Mouse (Mus musculus) hindbrain, embryonic 15.5 days (tissue): ENCODE measurements around the gene Hacd2. TPM values are rescaled to one million over a fixed set of nuclear protein-coding genes. Genes with fewer than 3 reads are reported as not detected.

Experiments used
- ATAC-seq: fragments of 200-750 bp; cut with Nextera tagmentation; 2 replicates; pipeline ENCODE4 v1.8.0; 2017; ENCODE audit warnings: low read depth, moderate number of reproducible peaks, moderate TSS enrichment; ENCODE audit not compliant: low FRiP score
- H3K27ac ChIP-seq: fragments of 300-500 bp; sonication (generic); replicated peaks from 2 replicates; pipeline ENCODE4 v1.5.1; 2015; ENCODE audit warnings: mild to moderate bottlenecking, inconsistent platforms
- H3K27me3 ChIP-seq: fragments of 300-500 bp; sonication (generic); 2 replicates; pipeline ENCODE4 v1.6.1; 2015; ENCODE audit warnings: control low read depth, inconsistent platforms
- H3K36me3 ChIP-seq: fragments of 300-500 bp; sonication (generic); 2 replicates; pipeline ENCODE4 v1.6.1; 2015; ENCODE audit warnings: control low read depth, inconsistent platforms
- H3K4me1 ChIP-seq: fragments of 300-500 bp; sonication (generic); replicated peaks from 2 replicates; pipeline ENCODE4 v1.6.1; 2015; ENCODE audit warnings: control low read depth, inconsistent platforms
- H3K4me2 ChIP-seq: fragments of 300-500 bp; sonication (generic); 2 replicates; pipeline ENCODE4 v1.6.1; 2015; ENCODE audit warnings: moderate library complexity, mild to moderate bottlenecking, inconsistent platforms
- H3K4me3 ChIP-seq: fragments of 300-500 bp; sonication (generic); 2 replicates; pipeline ENCODE4 v1.5.1; 2015; ENCODE audit warnings: mild to moderate bottlenecking, inconsistent platforms
- H3K9ac ChIP-seq: fragments of 300-500 bp; sonication (generic); 2 replicates; pipeline ENCODE4 v1.6.1; 2015; ENCODE audit warnings: inconsistent platforms
- H3K9me3 ChIP-seq: fragments of 300-500 bp; sonication (generic); 2 replicates; pipeline ENCODE4 v1.6.1; 2016; ENCODE audit warnings: control low read depth, inconsistent platforms
- WGBS: fragments of 180-500 bp; shearing (Covaris S2); methylation state at CpG from one replicate; pipeline ENCODE4 v1.1.7; 2015; 5-methylcytosine and 5-hydroxymethylcytosine counted together
- polyA plus RNA-seq: library from polyadenylated mRNA; unstranded; fragments of >200 nt; fragmentation: Nextera tagmentation; extraction: Ambion mirVana; gene quantifications from 2 replicates; pipeline ENCODE4 v1.2.1, GENCODE M21; 2015

The Hacd2 gene
- polyA plus RNA-seq, 1 experiment from 2014 or later, result 50.9 TPM

DNA sequence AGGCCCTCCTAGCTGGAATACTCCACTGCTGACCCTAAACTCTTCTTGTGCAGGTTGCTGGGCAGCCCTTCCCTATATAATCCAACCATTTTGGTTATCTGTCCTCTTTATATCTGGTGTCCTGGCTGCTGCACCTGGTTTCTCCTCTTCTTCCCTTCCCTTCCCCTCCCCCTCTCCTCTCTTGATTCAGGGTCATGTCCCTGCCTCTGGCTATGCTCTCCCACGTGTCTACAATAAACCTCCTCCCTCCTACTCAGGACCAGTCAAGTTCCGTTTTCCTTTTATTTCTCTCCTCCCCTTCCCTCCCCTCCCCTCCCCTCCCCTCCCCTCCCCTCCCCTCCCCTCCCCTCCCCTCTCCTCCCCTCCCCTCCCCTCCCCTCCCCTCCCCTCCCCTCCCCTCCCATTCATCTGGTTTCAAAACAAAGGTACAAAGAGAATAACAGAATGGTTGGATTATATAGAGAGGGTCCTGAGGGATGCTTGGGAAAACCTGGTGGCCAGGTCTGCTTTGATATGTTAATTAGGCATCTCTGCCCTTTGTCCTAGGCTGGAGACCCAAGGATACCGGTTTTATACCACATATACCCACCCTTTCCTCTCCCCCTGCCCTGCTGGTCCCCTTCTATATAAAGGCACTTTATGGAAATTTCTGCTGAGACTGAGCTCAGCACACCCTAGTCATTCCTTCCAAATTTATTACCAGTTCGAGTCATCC lies 16.3 kb downstream of the Hacd2 start:
- ATAC-seq, result no peak
- Histone ChIP-seq H3K36me3 (peaks cover 22% of the 10 kb centered on the region), H3K27me3 (no peaks in the 10 kb centered on the region), H3K4me3 (no peak overlapping the region), H3K4me2 (no peak overlapping the region), H3K9me3 (no peaks in the 10 kb centered on the region), H3K27ac (no peak overlapping the region), H3K9ac (no peak overlapping the region), H3K4me1 (no peaks in the 10 kb centered on the region)
- WGBS, result 14% methylated on average over 4 of the region's 4 CpGs

DNA sequence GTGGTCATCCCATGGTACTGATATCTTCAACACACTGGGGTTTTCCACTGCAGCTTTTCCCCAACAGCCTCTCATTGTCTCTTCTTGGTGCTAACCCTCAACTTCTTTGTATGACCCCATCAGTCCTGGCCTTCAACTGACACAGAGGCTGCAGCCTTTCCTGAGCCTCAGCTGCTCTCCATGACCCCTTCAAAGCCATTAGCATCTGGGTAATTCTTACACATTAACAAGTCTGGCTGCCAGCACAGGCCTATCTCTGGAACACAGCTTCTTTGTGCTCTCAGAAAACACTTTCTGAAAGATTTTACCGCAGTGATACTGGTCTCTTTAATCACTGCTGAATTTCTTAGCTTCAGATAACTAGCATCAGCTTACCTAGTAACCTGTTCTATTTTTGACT lies 17.9 kb downstream of the Hacd2 start:
- no peaks in the 10 kb centered on the region for H3K27me3 ChIP-seq
- no peak overlapping the region for H3K27ac ChIP-seq
- no peak for ATAC-seq
- WGBS, result 58% methylated on average over 1 of the region's 1 CpGs
- no peaks in the 10 kb centered on the region for H3K9me3 ChIP-seq
- H3K4me3 ChIP-seq, result no peak overlapping the region
- peaks cover 21% of the 10 kb centered on the region for H3K36me3 ChIP-seq
- no peak overlapping the region for H3K9ac ChIP-seq
- H3K4me2 ChIP-seq, result no peak overlapping the region
- H3K4me1 ChIP-seq, result no peaks in the 10 kb centered on the region

- Histone ChIP-seq H3K27ac (no peak overlapping the region), H3K4me3 (no peak overlapping the region), H3K4me1 (no peaks in the 10 kb centered on the region), H3K9ac (no peak overlapping the region), H3K9me3 (no peaks in the 10 kb centered on the region), H3K4me2 (no peak overlapping the region), H3K27me3 (no peaks in the 10 kb centered on the region), H3K36me3 (peaks cover 19% of the 10 kb centered on the region)
- no peak for ATAC-seq
- 86% methylated on average over 7 of the region's 7 CpGs for WGBS
Measured at GRCm38 (mm10) chr16:35041001-35041400, 18.8 kb downstream of the Hacd2 start.

GRCm38 (mm10) chr16:35046081-35046775 lies 24.0 kb downstream of the Hacd2 start:
- Histone ChIP-seq H3K9me3 (no peaks in the 10 kb centered on the region), H3K4me2 (no peak overlapping the region), H3K27me3 (no peaks in the 10 kb centered on the region), H3K36me3 (peaks cover 8% of the 10 kb centered on the region; the same call in 1 of the 2 replicates), H3K4me1 (peaks cover 4% of the 10 kb centered on the region; the same call in 1 of the 2 replicates), H3K4me3 (no peak overlapping the region), H3K27ac (no peak overlapping the region), H3K9ac (no peak overlapping the region)
- ATAC-seq, result no peak
- 84% methylated on average over 6 of the region's 6 CpGs for WGBS

DNA sequence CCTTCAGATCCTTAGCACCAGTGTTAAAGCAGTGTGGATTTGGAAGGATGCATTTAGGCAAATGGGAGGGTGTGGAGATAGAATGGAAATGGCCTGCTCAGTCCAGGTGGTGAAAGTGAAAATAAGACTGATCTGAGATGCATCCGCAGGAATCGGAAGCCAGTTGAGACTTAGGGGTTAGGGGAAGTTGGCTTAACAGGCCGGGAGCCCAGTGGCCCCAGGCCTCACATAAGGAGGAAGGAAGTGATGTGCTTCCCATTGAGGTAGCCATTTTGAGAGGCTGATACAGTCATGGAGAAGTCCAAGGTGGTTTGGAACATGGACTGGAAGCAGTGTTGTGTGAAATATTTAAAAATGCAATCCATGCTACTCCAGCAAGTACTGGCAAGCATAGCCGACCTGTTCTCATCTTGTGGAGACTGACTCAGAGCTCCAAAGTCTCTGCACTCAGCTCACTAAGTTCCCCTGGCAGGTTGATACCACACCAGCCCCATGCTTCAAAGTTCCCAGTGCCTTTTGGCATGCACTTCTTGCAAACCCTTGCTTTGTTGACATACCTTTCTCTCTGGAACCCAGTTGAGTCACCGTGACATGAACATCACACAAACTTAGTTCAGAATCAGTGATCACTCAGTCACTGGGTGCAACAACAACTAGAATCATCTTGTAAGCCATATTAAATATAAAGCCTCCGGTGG lies 25.2 kb downstream of the Hacd2 start:
- no peaks in the 10 kb centered on the region for H3K9me3 ChIP-seq
- H3K4me3 ChIP-seq, result no peak overlapping the region
- H3K27me3 ChIP-seq, result no peaks in the 10 kb centered on the region
- whole genome bisulfite sequencing, result 94% methylated on average over 6 of the region's 6 CpGs
- H3K4me1 ChIP-seq, result peaks cover 4% of the 10 kb centered on the region; the same call in 1 of the 2 replicates
- ATAC-seq, result no peak
- no peak overlapping the region for H3K9ac ChIP-seq
- no peak overlapping the region for H3K27ac ChIP-seq
- H3K36me3 ChIP-seq, result peaks cover 3% of the 10 kb centered on the region; the same call in 1 of the 2 replicates
- no peak overlapping the region for H3K4me2 ChIP-seq

GRCm38 (mm10) chr16:35051066-35051465 lies 28.8 kb downstream of the Hacd2 start:
- no peak overlapping the region for H3K4me2 ChIP-seq
- WGBS, result 30% methylated on average over 5 of the region's 5 CpGs
- ATAC-seq, result no peak

DNA sequence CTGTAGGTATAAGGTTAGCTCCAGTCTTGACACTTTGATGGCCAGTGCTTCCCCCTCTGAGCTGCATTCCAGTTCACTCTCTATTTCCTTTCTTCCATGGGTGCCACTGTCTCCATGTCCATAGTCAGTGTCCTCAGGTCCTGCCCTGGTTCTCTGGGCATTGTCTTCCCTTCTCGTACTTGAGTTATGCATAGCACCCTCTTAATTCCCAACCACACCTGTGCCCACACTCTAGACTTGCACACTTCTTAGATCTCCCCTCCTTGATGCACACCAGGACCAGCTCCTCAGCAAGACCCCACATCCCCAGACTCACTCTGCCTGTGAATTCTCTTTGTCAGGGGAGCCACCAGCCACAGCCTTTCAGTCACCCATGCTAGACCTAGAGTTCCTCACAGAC lies 30.0 kb downstream of the Hacd2 start:
- Histone ChIP-seq H3K9ac (no peak overlapping the region), H3K27me3 (no peaks in the 10 kb centered on the region), H3K4me3 (no peak overlapping the region), H3K4me2 (no peak overlapping the region), H3K36me3 (no peaks in the 10 kb centered on the region), H3K4me1 (peaks cover 4% of the 10 kb centered on the region; the same call in 1 of the 2 replicates), H3K9me3 (no peaks in the 10 kb centered on the region), H3K27ac (no peak overlapping the region)
- 96% methylated on average over 1 of the region's 1 CpGs for WGBS
- ATAC-seq, result no peak

More at GRCm38 (mm10) chr16:35051066-35051465, 28.8 kb downstream of the Hacd2 start:
- no peak overlapping the region for H3K9ac ChIP-seq
- H3K9me3 ChIP-seq, result no peaks in the 10 kb centered on the region
- H3K27me3 ChIP-seq, result no peaks in the 10 kb centered on the region
- H3K27ac ChIP-seq, result no peak overlapping the region
- H3K4me3 ChIP-seq, result no peak overlapping the region
- H3K36me3 ChIP-seq, result no peaks in the 10 kb centered on the region
- peaks cover 4% of the 10 kb centered on the region; the same call in 1 of the 2 replicates for H3K4me1 ChIP-seq

DNA sequence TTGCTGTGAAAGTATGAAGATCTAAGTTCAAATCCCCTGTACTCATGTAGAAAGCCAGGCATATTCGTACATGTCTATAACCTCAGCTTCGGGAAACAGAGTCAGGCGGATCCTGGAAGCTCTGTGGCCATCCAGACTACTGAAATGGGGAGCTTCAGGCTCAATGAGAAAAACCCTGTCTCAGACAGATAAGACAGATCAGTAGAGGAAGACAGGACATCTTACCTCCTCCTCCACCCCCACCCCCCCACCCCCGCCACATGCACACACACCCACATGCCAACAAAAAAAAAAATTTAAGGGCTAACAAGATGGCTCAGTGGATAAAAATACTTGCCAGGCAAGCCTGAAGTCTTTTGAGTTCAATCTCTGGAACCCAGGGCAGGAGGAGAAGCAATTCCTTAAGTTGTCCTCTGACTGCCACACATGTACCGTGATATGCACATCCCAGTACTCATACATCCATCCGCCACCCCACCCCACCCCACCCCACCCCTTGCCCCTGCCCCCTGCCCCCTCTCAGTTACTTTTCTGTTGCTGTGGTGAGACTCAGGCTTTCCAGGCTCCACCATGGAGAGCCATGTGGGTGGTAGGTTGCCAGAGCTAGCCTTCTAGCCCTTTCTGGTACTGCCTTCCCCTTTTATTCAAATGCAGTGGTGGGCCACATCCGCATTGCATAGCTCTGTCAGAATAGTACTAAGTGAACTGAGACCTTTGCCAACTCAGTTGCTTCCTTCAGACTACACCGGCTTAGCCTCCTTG lies 32.4 kb downstream of the Hacd2 start:
- no peaks in the 10 kb centered on the region for H3K9me3 ChIP-seq
- peaks cover 4% of the 10 kb centered on the region; the same call in 1 of the 2 replicates for H3K4me1 ChIP-seq
- H3K36me3 ChIP-seq, result no peaks in the 10 kb centered on the region
- H3K9ac ChIP-seq, result no peak overlapping the region
- no peak overlapping the region for H3K4me3 ChIP-seq
- no peak overlapping the region for H3K27ac ChIP-seq
- 92% methylated on average over 8 of the region's 8 CpGs for WGBS
- H3K4me2 ChIP-seq, result no peak overlapping the region
- H3K27me3 ChIP-seq, result no peaks in the 10 kb centered on the region
- ATAC-seq, result no peak

GRCm38 (mm10) chr16:35055194-35055506 lies 32.9 kb downstream of the Hacd2 start:
- H3K27me3 ChIP-seq, result no peaks in the 10 kb centered on the region
- H3K9ac ChIP-seq, result no peak overlapping the region
- no peak overlapping the region for H3K4me2 ChIP-seq
- H3K36me3 ChIP-seq, result no peaks in the 10 kb centered on the region
- H3K27ac ChIP-seq, result no peak overlapping the region
- WGBS, result 90% methylated on average over 1 of the region's 1 CpGs
- H3K9me3 ChIP-seq, result no peaks in the 10 kb centered on the region
- no peak overlapping the region for H3K4me3 ChIP-seq
- H3K4me1 ChIP-seq, result 0 out of 2 replicates have a peak, but pooled peaks cover 4% of the 10 kb centered on the region
- ATAC-seq, result no peak

- H3K9ac ChIP-seq, result no peak overlapping the region
- no peak overlapping the region for H3K4me2 ChIP-seq
- no peak overlapping the region for H3K4me3 ChIP-seq
- ATAC-seq, result no peak; the same call in none of the 2 replicates
- no peaks in the 10 kb centered on the region for H3K27me3 ChIP-seq
- H3K9me3 ChIP-seq, result no peaks in the 10 kb centered on the region
- H3K4me1 ChIP-seq, result 0 out of 2 replicates have a peak, but pooled peaks cover 4% of the 10 kb centered on the region
- 90% methylated on average over 1 of the region's 1 CpGs for WGBS
- H3K27ac ChIP-seq, result no peak overlapping the region
- H3K36me3 ChIP-seq, result no peaks in the 10 kb centered on the region
Measured at GRCm38 (mm10) chr16:35055861-35056260, 33.6 kb downstream of the Hacd2 start.

DNA sequence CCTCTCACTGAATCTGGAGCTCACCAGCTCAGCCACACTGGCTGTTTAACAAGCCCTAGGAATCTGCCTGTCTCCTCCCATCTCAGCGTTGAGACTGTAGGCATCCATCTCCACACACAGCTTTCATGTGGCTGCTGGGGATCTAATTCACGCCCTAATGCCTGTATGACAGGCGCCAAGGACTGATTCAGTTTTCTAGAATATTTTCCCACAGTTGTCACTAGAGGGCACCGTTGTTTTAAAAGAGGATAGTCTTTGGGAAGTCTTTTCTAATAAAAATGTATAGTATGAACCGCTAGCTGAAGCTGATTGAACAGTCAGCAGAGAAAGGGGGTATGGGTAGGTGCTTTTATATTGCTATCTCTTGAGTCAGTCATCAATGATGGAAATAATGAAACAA lies 34.1 kb downstream of the Hacd2 start:
- Histone ChIP-seq H3K27ac (no peak overlapping the region), H3K9ac (no peak overlapping the region), H3K4me1 (no peaks in the 10 kb centered on the region), H3K4me3 (no peak overlapping the region), H3K27me3 (no peaks in the 10 kb centered on the region), H3K9me3 (no peaks in the 10 kb centered on the region), H3K4me2 (no peak overlapping the region), H3K36me3 (no peaks in the 10 kb centered on the region)
- peak; percentile 81 for ATAC-seq
- WGBS, result 22% methylated on average over 5 of the region's 5 CpGs
